Mouse (Mus musculus) erythroblast, embryonic 14.5 days (primary cell): Measurements from ENCODE around the gene Nudt16l1.

Source experiments
- GATA1 ChIP-seq: IDR thresholded peaks from 2 replicates; pipeline ENCODE4 v1.6.1; 2012; ENCODE audit warnings: low read length, inconsistent platforms, mixed read lengths
- TAL1 ChIP-seq: IDR thresholded peaks from 3 replicates; pipeline ENCODE4 v1.6.1; 2012; ENCODE audit warnings: low read length, inconsistent platforms, mixed read lengths

DNA sequence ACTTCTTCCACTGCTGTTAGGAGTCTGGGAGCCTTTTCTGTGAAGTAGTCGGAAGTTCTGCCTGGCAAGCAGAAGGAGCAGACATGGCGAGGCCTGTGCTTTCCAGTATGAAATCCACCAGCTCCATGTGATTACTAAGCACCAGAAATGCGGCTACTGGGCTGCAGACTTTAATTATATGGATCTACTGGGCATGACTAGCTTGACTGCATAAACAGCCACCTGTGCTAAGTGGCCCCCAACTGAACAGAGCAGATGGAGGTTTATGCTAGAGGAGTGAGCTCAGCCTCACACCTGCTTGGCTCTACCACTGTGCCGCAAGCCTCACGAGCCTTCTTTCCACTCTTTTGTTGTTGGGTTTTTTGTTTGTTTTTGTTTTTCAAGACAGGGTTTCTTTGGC, 36.0 kb downstream of the Nudt16l1 start:
- TF ChIP-seq TAL1 (no peak), GATA1 (no peak)
